Mouse (Mus musculus) midbrain, embryonic 14.5 days (tissue): ENCODE measurements at regions not wholly inside any gene's neighbourhood (a gene's known extent, or its start where the extent isn't known, plus 50 kb on each side); places are given as distances from the start of the nearest gene placed in this dataset.

Experiments used
- ATAC-seq: fragments of 200-750 bp; cut with Nextera tagmentation; 2 replicates; pipeline ENCODE4 v1.8.0; 2017; ENCODE audit warnings: moderate number of reproducible peaks, moderate library complexity; ENCODE audit not compliant: low FRiP score, low TSS enrichment
- DNase-seq: peaks from one replicate; pipeline ENCODE4 v3.0.0-alpha.2; 2015
- H3K27ac ChIP-seq: fragments of 300-500 bp; sonication (generic); replicated peaks from 2 replicates; pipeline ENCODE4 v1.5.1; 2014; ENCODE audit warnings: mild to moderate bottlenecking, low read depth, low read length, moderate library complexity
- H3K27me3 ChIP-seq: fragments of 300-500 bp; sonication (generic); 2 replicates; pipeline ENCODE4 v1.6.1; 2014; ENCODE audit warnings: low read length, control low read depth, mixed read lengths; ENCODE audit not compliant: control insufficient read depth, insufficient read depth
- H3K36me3 ChIP-seq: fragments of 300-500 bp; sonication (generic); 2 replicates; pipeline ENCODE4 v1.6.1; 2014; ENCODE audit warnings: low read length, control low read depth; ENCODE audit not compliant: control insufficient read depth, insufficient read depth
- H3K4me1 ChIP-seq: fragments of 300-500 bp; sonication (generic); 2 replicates; pipeline ENCODE4 v1.6.1; 2014; ENCODE audit warnings: mild to moderate bottlenecking, antibody characterized with exemption, low read length, control low read depth; ENCODE audit not compliant: control insufficient read depth, insufficient read depth
- H3K4me2 ChIP-seq: fragments of 300-500 bp; sonication (generic); 2 replicates; pipeline ENCODE4 v1.6.1; 2014; ENCODE audit warnings: mild to moderate bottlenecking, low read length, moderate library complexity
- H3K4me3 ChIP-seq: fragments of 300-500 bp; sonication (generic); replicated peaks from 2 replicates; pipeline ENCODE4 v1.5.1; 2014; ENCODE audit warnings: low read depth, low read length
- H3K9ac ChIP-seq: fragments of 300-500 bp; sonication (generic); replicated peaks from 2 replicates; pipeline ENCODE4 v1.6.1; 2014; ENCODE audit warnings: mild to moderate bottlenecking, low read length, moderate library complexity
- H3K9me3 ChIP-seq: fragments of 300-500 bp; sonication (generic); 2 replicates; pipeline ENCODE4 v1.6.1; 2016; ENCODE audit warnings: low read length, control low read depth, mixed read lengths; ENCODE audit not compliant: control insufficient read depth
- WGBS: fragments of 180-500 bp; shearing (Covaris S2); extraction: QIAGEN DNeasy Blood & Tissue Kit; methylation state at CpG from one replicate; pipeline ENCODE4 v1.1.7; 2014; 5-methylcytosine and 5-hydroxymethylcytosine counted together

DNA sequence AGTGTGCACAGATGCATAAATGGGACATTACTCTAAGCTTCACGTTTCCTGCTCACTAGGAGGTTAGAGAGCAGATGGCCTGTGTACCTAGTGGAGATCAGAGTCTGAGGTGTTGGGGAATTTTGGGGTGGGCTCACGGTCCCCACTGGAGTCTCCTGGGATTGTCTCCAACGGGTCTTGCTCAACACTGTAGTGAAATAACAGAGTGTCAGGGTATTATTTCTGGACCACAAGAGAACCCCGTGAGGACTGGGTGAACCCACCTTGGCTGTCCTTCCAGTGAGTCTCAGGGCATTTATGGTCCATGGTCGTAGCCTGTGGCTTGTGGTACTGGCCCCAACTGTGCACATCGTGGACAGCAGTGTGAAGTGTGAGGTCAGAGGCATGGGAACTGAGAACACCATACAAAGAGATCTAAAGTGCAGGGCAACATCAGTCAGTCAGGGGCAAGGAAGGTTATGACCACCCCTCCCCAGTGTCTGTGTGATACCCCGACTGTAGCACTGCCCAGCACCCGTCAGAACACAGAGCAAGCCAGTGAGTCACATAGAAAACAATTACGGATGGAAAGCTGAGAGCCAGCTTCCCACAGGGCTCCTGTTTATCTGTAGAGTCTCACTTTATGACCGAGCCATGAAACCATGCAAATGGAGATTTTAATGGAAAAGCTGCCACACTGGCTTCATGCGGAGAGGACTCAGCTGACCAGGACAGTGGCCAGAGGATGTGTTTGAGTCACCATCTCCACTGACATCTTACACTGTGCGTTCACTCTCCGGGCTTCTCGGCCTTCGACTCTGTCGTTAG is 77.3 kb upstream of the Pmepa1 start:
- Histone ChIP-seq H3K4me2 (no peak overlapping the region), H3K27ac (no peak overlapping the region), H3K4me1 (no peaks in the 10 kb centered on the region), H3K4me3 (no peak overlapping the region), H3K36me3 (no peaks in the 10 kb centered on the region), H3K9me3 (no peaks in the 10 kb centered on the region), H3K27me3 (no peaks in the 10 kb centered on the region), H3K9ac (no peak overlapping the region)
- no peak for DNase-seq
- no peak for ATAC-seq
- WGBS: 79% methylated on average over 16 of the region's 16 CpGs

DNA sequence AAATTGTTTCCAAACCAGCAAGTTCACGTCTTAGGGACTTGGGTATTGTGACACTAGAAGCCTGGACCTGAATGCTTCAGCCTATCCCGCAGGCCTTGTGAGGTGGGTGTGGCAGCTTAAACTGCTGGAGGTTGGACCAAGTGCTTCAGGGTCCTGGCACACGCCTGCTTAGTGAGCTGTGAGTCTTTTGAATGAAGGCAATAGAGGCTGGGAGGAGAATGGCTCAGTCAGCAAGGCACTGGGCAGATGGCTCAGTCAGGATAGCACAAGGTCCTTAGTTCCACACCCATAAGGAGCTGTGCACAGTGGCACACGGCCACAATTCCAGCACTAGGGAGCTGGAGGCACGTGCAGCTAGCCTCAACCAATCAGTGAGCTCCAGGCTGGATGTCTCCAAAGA is 80.5 kb upstream of the Pmepa1 start:
- Histone ChIP-seq H3K36me3 (no peaks in the 10 kb centered on the region), H3K9ac (no peak overlapping the region), H3K4me3 (no peak overlapping the region), H3K9me3 (no peaks in the 10 kb centered on the region), H3K4me2 (no peak overlapping the region), H3K27me3 (no peaks in the 10 kb centered on the region), H3K27ac (no peak overlapping the region), H3K4me1 (no peaks in the 10 kb centered on the region)
- DNase-seq (no peak), ATAC-seq (no peak)
- WGBS: 58% methylated on average over 5 of the region's 5 CpGs

DNA sequence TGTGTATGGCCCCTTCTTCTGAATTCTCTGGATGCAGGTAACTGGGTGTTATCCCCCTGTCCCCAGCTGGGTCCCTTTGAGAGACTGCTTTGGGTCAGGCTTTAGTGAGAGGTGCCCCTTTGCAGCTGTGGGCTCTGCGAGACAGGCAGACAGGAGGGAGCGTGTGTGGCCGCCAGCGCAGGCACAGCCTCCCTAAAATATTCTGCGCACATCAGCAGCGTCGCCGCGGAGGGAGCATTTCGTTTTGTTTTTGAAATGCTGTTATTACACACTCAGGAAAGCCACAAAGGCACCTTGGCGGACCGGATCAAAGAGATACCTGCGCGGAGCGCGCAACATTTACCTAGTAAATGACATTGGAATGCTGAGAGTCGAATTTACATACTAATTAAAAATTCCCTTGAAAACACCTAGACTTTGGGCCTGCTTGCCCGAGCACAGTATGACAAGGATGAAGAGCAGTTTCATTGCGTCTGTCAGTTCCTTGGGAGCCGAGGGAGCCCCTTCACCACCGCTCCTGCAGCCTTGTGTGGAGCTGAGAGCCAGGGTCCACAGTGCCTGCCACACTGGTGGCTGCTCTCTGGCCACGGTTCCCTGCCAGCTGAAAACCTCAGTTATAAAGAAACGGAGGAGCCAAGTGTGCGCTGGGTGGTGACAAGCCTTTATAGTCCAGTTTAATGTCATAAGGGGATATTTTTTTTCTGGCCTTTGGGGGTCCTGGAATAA is 89.3 kb upstream of the Pmepa1 start:
- DNase-seq (peak; percentile 72), ATAC-seq (0 out of 2 replicates have a peak, but pooled peaks have one; percentile 32)
- Histone ChIP-seq H3K9ac (peak overlapping the region; percentile 26; the same call in 1 of the 2 replicates), H3K27ac (peak overlapping the region; percentile 71), H3K27me3 (no peaks in the 10 kb centered on the region; the same call in 1 of the 2 replicates), H3K4me1 (peaks cover 11% of the 10 kb centered on the region), H3K36me3 (no peaks in the 10 kb centered on the region), H3K9me3 (no peaks in the 10 kb centered on the region), H3K4me2 (peak overlapping the region; percentile 51), H3K4me3 (peak overlapping the region; percentile 14; the same call in 1 of the 2 replicates)
- WGBS: 10% methylated on average over 24 of the region's 24 CpGs

DNA sequence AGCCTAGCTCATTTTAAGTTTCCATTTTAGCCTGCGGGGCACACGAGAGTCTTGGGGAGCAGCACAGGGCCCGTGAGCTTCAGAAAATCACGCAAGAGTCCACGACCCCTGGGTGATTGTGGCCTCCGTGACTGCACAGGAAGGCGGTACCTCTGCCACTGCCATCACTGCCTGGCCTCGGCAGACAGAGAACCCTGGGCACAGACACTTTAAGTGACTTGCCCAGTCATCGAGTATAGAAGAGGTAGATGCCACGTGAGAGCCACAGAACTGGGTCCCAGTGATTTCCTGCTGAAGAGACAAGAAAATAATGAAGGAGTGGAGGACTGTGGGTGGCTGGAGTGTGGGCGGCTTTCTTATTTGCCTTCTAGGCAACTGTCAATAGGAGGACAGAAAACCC is 90.4 kb upstream of the Pmepa1 start:
- DNase-seq (no peak), ATAC-seq (no peak)
- Histone ChIP-seq H3K27me3 (no peaks in the 10 kb centered on the region; the same call in 1 of the 2 replicates), H3K9me3 (no peaks in the 10 kb centered on the region), H3K36me3 (no peaks in the 10 kb centered on the region), H3K27ac (no peak overlapping the region), H3K4me1 (peaks cover 11% of the 10 kb centered on the region), H3K4me2 (no peak overlapping the region), H3K9ac (no peak overlapping the region), H3K4me3 (no peak overlapping the region)
- 79% methylated on average over 11 of the region's 11 CpGs for WGBS

DNA sequence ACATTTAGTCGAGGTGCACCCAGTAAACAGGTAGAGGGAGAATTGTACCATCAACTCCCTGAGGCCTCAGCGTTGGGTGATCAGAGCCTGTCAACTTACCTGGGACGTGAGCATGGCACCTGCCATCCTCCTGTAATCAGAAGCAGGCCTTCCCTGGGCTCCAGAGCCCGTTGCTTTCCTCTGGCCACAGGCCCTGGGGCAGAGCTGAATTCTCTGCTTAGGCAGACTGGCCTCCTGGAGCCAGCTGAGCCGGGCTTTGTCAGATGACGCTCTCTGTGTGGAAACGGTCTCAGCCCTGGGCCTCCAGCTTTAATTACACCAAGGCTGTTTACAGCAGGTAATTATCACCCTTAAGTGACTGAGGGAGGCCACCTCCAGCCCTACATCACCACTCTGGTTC is 92.6 kb upstream of the Pmepa1 start:
- no peak overlapping the region for H3K4me3 ChIP-seq
- no peak overlapping the region for H3K27ac ChIP-seq
- no peaks in the 10 kb centered on the region for H3K9me3 ChIP-seq
- no peak overlapping the region for H3K4me2 ChIP-seq
- no peaks in the 10 kb centered on the region for H3K36me3 ChIP-seq
- no peaks in the 10 kb centered on the region; the same call in 1 of the 2 replicates for H3K27me3 ChIP-seq
- DNase-seq: no peak
- ATAC-seq: no peak
- H3K9ac ChIP-seq: no peak overlapping the region
- WGBS: 53% methylated on average over 7 of the region's 7 CpGs
- H3K4me1 ChIP-seq: peaks cover 11% of the 10 kb centered on the region

DNA sequence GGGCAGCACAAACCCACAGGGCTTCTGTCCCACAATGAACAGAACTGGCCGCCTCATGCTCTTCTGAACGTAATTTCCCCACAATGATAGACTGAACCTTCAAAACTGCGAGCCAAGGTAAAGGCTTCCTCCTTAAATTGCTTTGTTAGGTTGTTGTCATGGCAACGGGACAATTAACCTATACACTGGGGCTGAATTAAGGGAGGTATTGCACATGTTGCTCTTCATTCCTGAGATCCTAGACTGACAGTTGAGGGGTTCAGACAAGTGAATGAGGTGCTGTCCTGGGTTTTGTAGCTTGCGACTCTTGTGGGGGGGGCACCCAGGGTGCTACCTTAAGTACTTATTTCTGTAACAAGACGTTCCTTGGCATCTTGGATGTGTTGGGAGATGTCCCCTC is 100.6 kb upstream of the Pmepa1 start:
- Histone ChIP-seq H3K27me3 (no peaks in the 10 kb centered on the region), H3K9me3 (no peaks in the 10 kb centered on the region), H3K4me2 (no peak overlapping the region), H3K9ac (no peak overlapping the region), H3K4me3 (no peak overlapping the region), H3K36me3 (no peaks in the 10 kb centered on the region), H3K27ac (no peak overlapping the region), H3K4me1 (0 out of 2 replicates have a peak, but pooled peaks cover 3% of the 10 kb centered on the region)
- WGBS: 73% methylated on average over 6 of the region's 6 CpGs
- no peak for DNase-seq
- ATAC-seq: no peak

DNA sequence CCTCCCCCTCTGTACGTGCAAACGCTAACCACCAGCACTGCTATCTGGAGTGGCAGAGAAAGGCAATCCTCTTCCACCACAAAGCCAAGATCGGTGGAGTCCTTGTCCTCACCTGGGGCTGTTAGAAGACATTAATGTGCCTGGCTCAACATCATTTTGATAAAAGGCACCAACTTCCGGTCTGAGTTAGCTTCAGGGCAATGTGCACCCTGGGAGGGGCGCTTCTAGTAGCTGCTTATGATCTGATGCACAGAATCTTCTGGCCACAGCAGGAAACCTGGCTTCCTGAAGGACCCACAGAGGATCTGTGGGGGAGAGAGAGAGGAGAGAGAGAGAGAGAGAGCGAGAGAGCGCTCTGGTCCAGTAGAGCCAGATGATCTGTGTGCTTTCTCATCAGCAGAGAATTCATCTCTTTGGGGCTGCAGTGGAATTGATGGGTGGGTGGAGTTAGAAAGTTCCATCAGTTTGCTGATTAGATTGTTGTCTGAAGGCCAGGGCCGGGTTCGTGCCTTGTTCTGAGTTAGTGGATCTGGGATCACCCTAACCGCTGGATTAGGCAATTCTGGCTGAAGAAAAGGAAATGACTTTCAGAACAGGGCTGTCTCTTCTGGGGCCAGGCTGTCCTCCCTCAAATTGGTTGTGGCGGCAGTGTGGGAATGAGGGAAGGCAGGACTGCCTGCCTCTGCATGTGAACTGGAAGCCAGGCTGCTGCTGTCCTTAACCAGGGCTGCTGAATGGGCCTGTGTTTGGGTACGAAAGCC is 101.3 kb upstream of the Pmepa1 start:
- no peaks in the 10 kb centered on the region for H3K27me3 ChIP-seq
- 78% methylated on average over 11 of the region's 12 CpGs for WGBS
- ATAC-seq (no peak), DNase-seq (no peak)
- no peaks in the 10 kb centered on the region for H3K36me3 ChIP-seq
- H3K9ac ChIP-seq: no peak overlapping the region
- H3K9me3 ChIP-seq: no peaks in the 10 kb centered on the region
- H3K4me3 ChIP-seq: no peak overlapping the region
- H3K4me2 ChIP-seq: no peak overlapping the region
- 0 out of 2 replicates have a peak, but pooled peaks cover 3% of the 10 kb centered on the region for H3K4me1 ChIP-seq
- H3K27ac ChIP-seq: no peak overlapping the region

DNA sequence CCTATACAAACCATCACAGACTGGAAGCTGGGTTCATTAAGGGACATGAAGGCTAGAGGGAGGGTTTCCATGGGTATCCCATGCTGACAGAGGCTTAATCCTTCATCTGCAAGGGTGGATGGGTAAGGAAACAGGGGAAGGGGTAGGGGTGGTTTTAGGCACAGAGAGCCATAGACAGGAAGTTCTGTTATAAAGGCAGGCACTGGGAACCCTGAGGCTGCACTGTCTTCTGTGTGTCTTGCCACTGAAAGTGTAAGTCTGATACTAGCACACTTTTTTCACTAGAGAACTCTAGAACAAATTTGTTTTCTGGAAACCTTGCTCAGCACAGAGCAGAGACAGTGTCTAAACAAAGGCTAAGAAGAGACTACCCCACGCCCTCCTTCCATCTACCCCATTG is 103.4 kb upstream of the Pmepa1 start:
- DNase-seq (no peak), ATAC-seq (no peak)
- Histone ChIP-seq H3K27me3 (no peaks in the 10 kb centered on the region), H3K4me2 (no peak overlapping the region), H3K4me3 (no peak overlapping the region), H3K9me3 (no peaks in the 10 kb centered on the region), H3K4me1 (0 out of 2 replicates have a peak, but pooled peaks cover 3% of the 10 kb centered on the region), H3K36me3 (no peaks in the 10 kb centered on the region), H3K27ac (no peak overlapping the region), H3K9ac (no peak overlapping the region)
- WGBS: 84% methylated on average over 1 of the region's 1 CpGs
